In genomic region chr15:97342336-97342735, GRCm38 (mm10) we compare ENCODE assay signal across 16 mouse cellular contexts.
DNase-seq lines count a peak whose midpoint lies in the region; ATAC-seq and TF ChIP-seq lines count a peak whose summit lies in the region.
"Had no signal": no experiment of that assay in that cellular context is flagged by ENCODE, and none has a peak within 500 bp of the region (broad histone marks: within the 10 kb centered on the region; RNA-seq: fewer than 3 reads in every experiment).

No protein-coding gene starts in this region.

- no peak for ATAC-seq in liver, embryonic 13.5 days (ENCODE audit: low read depth)
- ATAC-seq: forebrain, embryonic 16.5 days had no signal

- TF ChIP-seq EP300 in MEL (IDR thresholded peaks at IDR 0.05; ENCODE audit: low read depth in 1 of 2, low read length in 2 of 2) = peak; percentile 29 to 50; a peak in 2 of 4 replicates

- peak overlapping the region; percentile 64 for H3K9ac ChIP-seq in MEL (ENCODE audit: control insufficient read depth, low read depth, low read length, poor library complexity, severe bottlenecking)
- peak overlapping the region; percentile 66 for H3K9ac ChIP-seq in liver, embryonic 13.5 days
- H3K9ac ChIP-seq: heart, embryonic 12.5 days; lung, embryonic 15.5 days had no signal

- no peak for DNase-seq in spleen, adult 2 months (ENCODE audit: low read depth in 1 of 2, low spot score in 2 of 2)
- DNase-seq in spleen, postnatal 10 days (ENCODE audit: low spot score in 2 of 2) = no peak
- peak; percentile 75 for DNase-seq in MEL (ENCODE audit: low read depth, low spot score)
- DNase-seq in liver, embryonic 13.5 days = no peak
- peak; percentile 16 for DNase-seq in thymus, postnatal 14 days
- DNase-seq in embryonic facial prominence, embryonic 10.5 days (ENCODE audit: low spot score) = no peak
- no peak for DNase-seq in urinary bladder, postnatal 14 days (ENCODE audit: low spot score)
- no peak for DNase-seq in c-Kit-positive CD71-positive TER-119-positive erythroid progenitor cells, embryonic 14.5 days (ENCODE audit: low spot score)
- DNase-seq: adrenal gland, postnatal 25 days; gastrocnemius, postnatal 10 days; heart, postnatal 4 days; right cerebral cortex, postnatal 25 days had no signal

- TF ChIP-seq CTCF in spleen, adult 2 months (IDR thresholded peaks at IDR 0.05; ENCODE audit: extremely low read depth, insufficient read depth, insufficient read length, insufficient replicate concordance) = no peak
- no peak for TF ChIP-seq CTCF in MEL (IDR thresholded peaks at IDR 0.05 in 2 of 3, conservative IDR thresholded peaks at IDR 0.05 in 1 of 3; ENCODE audit: control insufficient read depth in 1 of 3, insufficient read depth in 1 of 3, low read depth in 2 of 3, low read length in 3 of 3, poor library complexity in 1 of 3, severe bottlenecking in 1 of 3)

- peak overlapping the region; percentile 67 for H3K4me2 ChIP-seq in liver, embryonic 13.5 days
- H3K4me2 ChIP-seq: heart, embryonic 12.5 days; lung, embryonic 15.5 days had no signal

- no peaks in the 10 kb centered on the region; the same call in 1 of the 2 replicates for H3K79me2 ChIP-seq in MEL (ENCODE audit: control insufficient read depth, insufficient read depth, low read length, poor library complexity)

- H3K9me3 ChIP-seq in MEL (replicated peaks; ENCODE audit: insufficient read depth, low read length) = no peaks in the 10 kb centered on the region
- no peaks in the 10 kb centered on the region for H3K9me3 ChIP-seq in liver, embryonic 13.5 days (replicated peaks)
- peaks cover 10% of the 10 kb centered on the region; the same call in 1 of the 2 replicates for H3K9me3 ChIP-seq in embryonic facial prominence, embryonic 10.5 days
- H3K9me3 ChIP-seq: heart, embryonic 12.5 days; lung, embryonic 15.5 days had no signal

- H3K27ac ChIP-seq in spleen, adult 2 months (ENCODE audit: insufficient read depth, low read length) = peak overlapping the region; percentile 62
- H3K27ac ChIP-seq in MEL (ENCODE audit: control insufficient read depth, low read depth, low read length) = peak overlapping the region; percentile 88
- peak overlapping the region; percentile 86 for H3K27ac ChIP-seq in liver, embryonic 13.5 days
- no peak overlapping the region for H3K27ac ChIP-seq in embryonic facial prominence, embryonic 10.5 days (replicated peaks)
- H3K27ac ChIP-seq: kidney, postnatal 0 days; lung, embryonic 15.5 days had no signal

- no peaks in the 10 kb centered on the region for H3K27me3 ChIP-seq in spleen, adult 2 months (ENCODE audit: control insufficient read depth, insufficient read depth, low read length)
- H3K27me3 ChIP-seq in MEL (ENCODE audit: control insufficient read depth in 1 of 2, insufficient read depth in 2 of 2, low read length in 2 of 2) = no peaks in the 10 kb centered on the region
- H3K27me3 ChIP-seq in liver, embryonic 13.5 days = no peaks in the 10 kb centered on the region
- H3K27me3 ChIP-seq in embryonic facial prominence, embryonic 10.5 days (replicated peaks; ENCODE audit: low read depth, poor library complexity, severe bottlenecking) = no peaks in the 10 kb centered on the region
- H3K27me3 ChIP-seq: heart, embryonic 12.5 days; lung, embryonic 15.5 days had no signal

- no peak for TF ChIP-seq RAD21 in MEL (IDR thresholded peaks at IDR 0.05; ENCODE audit: low read depth, low read length)

- WGBS in spleen, adult 2 months = 21% methylated on average over 9 of the region's 9 CpGs
- 35% methylated on average over 9 of the region's 9 CpGs for whole genome bisulfite sequencing in liver, embryonic 13.5 days (ENCODE audit: insufficient replicate concordance)
- 91% methylated on average over 9 of the region's 9 CpGs for WGBS in embryonic facial prominence, embryonic 10.5 days

- H3K4me1 ChIP-seq in spleen, adult 2 months (ENCODE audit: control insufficient read depth, insufficient read depth, insufficient read length) = peaks cover 12% of the 10 kb centered on the region; the same call in 1 of the 2 replicates
- H3K4me1 ChIP-seq in MEL (ENCODE audit: control insufficient read depth in 1 of 2, insufficient read depth in 2 of 2, low read length in 2 of 2) = peaks cover 16 to 50% of the 10 kb centered on the region in 2 experiments
- peaks cover 83% of the 10 kb centered on the region for H3K4me1 ChIP-seq in liver, embryonic 13.5 days (replicated peaks)
- H3K4me1 ChIP-seq in embryonic facial prominence, embryonic 10.5 days = peaks cover 19% of the 10 kb centered on the region
- H3K4me1 ChIP-seq: lung, embryonic 15.5 days had no signal

- H3K4me3 ChIP-seq in spleen, adult 2 months (ENCODE audit: extremely low read depth, insufficient read depth, insufficient read length) = no peak overlapping the region
- peak overlapping the region; percentile 48 to 58 for H3K4me3 ChIP-seq in MEL (ENCODE audit: control insufficient read depth in 1 of 2, insufficient read depth in 1 of 2, low read depth in 2 of 2, low read length in 2 of 2)
- peak overlapping the region; percentile 42 for H3K4me3 ChIP-seq in liver, embryonic 13.5 days (replicated peaks)
- no peak overlapping the region for H3K4me3 ChIP-seq in embryonic facial prominence, embryonic 10.5 days
- H3K4me3 ChIP-seq: heart, embryonic 12.5 days; lung, embryonic 15.5 days had no signal

- TF ChIP-seq POLR2A in spleen, adult 2 months (IDR thresholded peaks at IDR 0.05; ENCODE audit: low read depth, low read length) = no peak
- no peak for TF ChIP-seq POLR2A in MEL (IDR thresholded peaks at IDR 0.05; ENCODE audit: control insufficient read depth in 1 of 2, insufficient read depth in 1 of 2, low read depth in 1 of 2, low read length in 2 of 2, poor library complexity in 1 of 2)

- no peaks in the 10 kb centered on the region for H3K36me3 ChIP-seq in spleen, adult 2 months (ENCODE audit: control insufficient read depth, insufficient read depth, low read length)
- peaks cover 0 to 28% of the 10 kb centered on the region in 2 experiments; a peak in 2 of 4 replicates for H3K36me3 ChIP-seq in MEL (ENCODE audit: control insufficient read depth in 1 of 2, insufficient read depth in 2 of 2, low read length in 2 of 2)
- H3K36me3 ChIP-seq in liver, embryonic 13.5 days = no peaks in the 10 kb centered on the region
- H3K36me3 ChIP-seq in embryonic facial prominence, embryonic 10.5 days (replicated peaks) = no peaks in the 10 kb centered on the region
- H3K36me3 ChIP-seq: heart, embryonic 12.5 days; lung, embryonic 15.5 days had no signal

TF ChIP-seq in MEL, 35 proteins besides CTCF, POLR2A, EP300 and RAD21:
- no peak for TF ChIP-seq TAL1 (IDR thresholded peaks at IDR 0.05; ENCODE audit: low read length)
- no peak for TF ChIP-seq MXI1 (IDR thresholded peaks at IDR 0.05; ENCODE audit: low read depth, low read length)
- TF ChIP-seq ELF1 (IDR thresholded peaks at IDR 0.05; ENCODE audit: low read depth, low read length) = peak; percentile 74
- peak; percentile 42; the same call in 1 of the 2 replicates for TF ChIP-seq CHD1 (IDR thresholded peaks at IDR 0.05; ENCODE audit: low read depth, low read length)
- peak; percentile 44 for TF ChIP-seq CHD2 (IDR thresholded peaks at IDR 0.05; ENCODE audit: low read length)
- TF ChIP-seq E2F4 (IDR thresholded peaks at IDR 0.05; ENCODE audit: borderline replicate concordance, low read depth, low read length) = no peak
- peak; percentile 48; the same call in 1 of the 2 replicates for TF ChIP-seq MYC (IDR thresholded peaks at IDR 0.05; ENCODE audit: low read depth, low read length)

Comparison
In these comparisons a context has a peak if more than half of its experiments do, and no peak if none do; other contexts are left out.
1. DNase-seq: peak in MEL (single experiment) and thymus, postnatal 14 days (single experiment); none in spleen, adult 2 months (0 of 2), spleen, postnatal 10 days (0 of 2), liver, embryonic 13.5 days (single experiment), embryonic facial prominence, embryonic 10.5 days (single experiment), urinary bladder, postnatal 14 days (single experiment) and c-Kit-positive CD71-positive TER-119-positive erythroid progenitor cells, embryonic 14.5 days (single experiment).
2. H3K4me3 ChIP-seq: peak in MEL (2 of 2) and liver, embryonic 13.5 days (single experiment); none in spleen, adult 2 months (single experiment) and embryonic facial prominence, embryonic 10.5 days (single experiment).